Mouse (Mus musculus): ENCODE measurements around the gene Mark3. TPM values are rescaled to one million over a fixed set of nuclear protein-coding genes. Genes with fewer than 3 reads are reported as not detected.

The Mark3 gene
- total RNA-seq, 2 experiments from 2014 or later = 77.5 to 79.9 TPM

DNA sequence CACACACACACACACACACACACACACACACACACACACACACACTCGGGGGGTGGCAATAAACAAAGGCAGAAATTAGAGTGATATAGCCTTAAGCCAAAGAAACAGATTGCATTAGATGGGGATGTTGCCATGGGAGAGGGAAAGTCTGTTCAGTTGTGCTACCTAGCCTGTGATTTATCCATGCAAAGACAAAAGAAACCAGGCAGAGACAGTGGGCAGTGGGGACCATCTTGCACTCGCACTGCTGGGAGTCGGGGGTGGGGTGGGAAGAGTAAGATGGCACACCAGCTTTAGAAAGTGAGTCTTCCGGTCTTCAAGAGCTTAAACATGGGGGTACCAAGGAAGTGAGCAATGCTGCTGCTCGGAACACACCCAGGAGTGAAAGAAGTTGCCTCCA lies 14.0 kb upstream of the Mark3 start:
- DNase-seq = no peak

DNA sequence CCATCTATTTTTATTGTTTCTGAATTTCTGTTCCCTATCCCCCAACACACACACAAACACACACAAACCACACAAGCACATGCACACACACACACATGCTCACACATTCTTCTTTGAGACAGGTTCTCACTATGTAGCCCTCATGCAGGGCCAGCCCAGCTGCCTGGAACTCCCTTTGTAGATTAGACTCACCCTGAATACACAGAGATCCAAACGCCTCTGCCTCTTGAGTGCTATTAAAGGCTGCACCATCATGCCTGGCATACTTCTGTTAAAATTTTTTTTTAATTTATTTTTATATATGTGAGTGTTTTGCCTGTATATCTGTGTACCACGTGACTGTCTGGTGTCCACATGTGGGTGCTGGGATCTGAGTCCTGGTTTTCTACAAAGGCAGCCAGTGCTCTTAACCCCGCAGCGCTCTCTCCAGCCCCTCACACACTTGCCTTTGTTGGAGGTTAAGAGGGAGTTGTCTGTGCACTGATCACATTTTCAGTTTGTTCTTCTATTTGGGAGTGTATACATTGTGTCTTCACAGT lies 12.0 kb upstream of the Mark3 start:
- DNase-seq = no peak

DNA sequence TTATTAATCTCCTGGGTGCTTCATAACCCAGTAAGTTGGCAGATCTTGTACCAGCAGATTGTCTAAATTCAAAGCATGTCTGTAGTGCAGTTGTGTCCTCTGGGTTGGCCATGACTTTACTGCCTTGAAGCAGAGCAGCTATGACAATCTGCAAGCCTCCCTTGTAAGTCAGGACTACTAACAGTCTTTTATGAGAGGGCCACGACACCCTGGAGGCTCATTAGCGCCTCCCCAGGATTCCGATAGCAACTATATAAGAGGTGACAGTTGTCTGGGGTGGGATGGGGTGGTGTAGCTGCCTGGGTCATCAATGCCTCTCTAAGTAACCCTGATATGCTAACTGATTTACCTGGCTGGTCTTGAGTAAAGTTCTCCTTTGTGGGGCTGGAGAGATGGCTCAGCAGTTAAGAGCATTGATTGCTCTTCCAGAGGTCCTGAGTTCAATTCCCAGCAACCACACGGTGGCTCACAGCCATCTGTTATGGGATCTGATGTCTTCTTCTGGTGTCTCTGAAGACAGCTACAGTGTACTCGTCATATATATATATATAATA lies 11.2 kb upstream of the Mark3 start:
- DNase-seq = no peak

DNA sequence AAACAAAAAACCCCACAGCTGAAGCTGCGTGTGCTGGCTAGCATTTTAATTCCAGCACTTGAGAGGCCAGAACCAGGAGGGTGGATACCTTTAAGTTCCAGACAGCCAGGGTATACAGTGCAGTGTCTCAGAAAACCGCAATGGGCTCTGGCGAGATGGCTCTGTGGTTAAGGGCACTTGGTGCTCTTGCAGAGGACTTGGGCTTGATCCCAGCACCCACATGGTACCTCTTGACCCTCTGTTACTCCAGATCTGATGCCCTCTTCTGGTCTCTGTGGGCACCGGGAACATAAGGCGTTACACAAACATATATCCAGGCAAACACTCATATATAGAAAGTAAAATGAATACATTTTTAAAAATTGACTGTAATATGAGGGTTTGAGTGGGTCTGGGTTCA lies 9.0 kb upstream of the Mark3 start:
- no peak for DNase-seq

DNA sequence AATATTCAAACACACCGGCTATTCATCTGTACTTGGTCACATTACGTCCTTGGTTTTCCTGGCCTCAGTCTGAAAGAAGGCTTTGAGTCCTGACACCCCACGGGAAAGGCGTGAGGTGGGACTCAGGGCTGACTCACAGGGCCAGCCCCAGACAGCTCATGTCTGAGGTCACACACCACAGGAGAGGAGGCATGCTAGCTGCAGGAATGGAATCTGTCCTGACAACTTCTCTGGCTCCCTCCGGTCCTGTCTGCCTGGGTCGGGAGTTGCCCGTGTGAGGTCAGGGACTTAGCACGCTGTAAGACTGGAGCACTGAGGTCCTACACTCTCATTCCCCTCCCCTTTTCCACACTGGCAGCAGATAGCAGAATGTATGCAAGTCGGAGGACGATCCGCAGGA lies 5.5 kb upstream of the Mark3 start:
- no peak for DNase-seq

DNA sequence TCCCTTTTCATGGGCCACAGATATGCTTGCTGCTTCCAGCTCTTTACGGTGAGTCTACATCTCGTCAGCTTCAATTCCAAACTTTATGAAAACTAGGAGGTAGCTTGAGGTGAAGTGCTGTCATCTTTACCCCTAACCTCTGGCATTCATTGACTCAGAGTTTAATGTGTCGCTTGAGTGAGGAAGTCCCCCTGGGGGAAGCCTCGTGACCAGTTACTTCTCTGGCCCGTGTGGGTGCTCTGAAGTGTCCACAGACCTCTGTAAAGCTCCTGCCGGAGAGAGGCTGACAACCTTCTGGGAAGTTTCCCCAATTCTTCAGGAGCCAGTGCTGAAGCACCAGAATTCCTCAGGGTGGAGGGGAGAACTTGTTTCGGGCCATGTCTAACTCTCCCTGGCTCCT lies 1.9 kb upstream of the Mark3 start:
- DNase-seq = no peak

DNA sequence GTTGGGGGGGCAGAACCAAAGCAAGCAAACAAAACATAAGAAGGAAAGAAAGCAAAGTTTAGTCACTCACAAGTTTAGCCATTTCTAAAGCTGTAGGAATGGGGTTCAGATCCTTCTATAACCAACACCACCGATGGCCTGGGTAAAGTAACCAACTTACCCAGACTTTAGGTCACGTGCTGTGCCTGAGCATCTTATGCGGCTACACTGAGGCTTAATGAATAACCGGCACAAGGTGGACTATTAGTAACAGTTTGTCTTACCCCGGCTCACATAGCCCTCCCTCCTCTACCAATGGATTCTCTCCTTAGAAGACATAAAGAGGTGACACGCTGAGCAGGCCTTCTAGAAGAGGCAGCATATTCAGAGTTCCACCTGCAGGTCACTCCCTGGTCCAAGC lies 1.0 kb upstream of the Mark3 start:
- no peak for DNase-seq

DNA sequence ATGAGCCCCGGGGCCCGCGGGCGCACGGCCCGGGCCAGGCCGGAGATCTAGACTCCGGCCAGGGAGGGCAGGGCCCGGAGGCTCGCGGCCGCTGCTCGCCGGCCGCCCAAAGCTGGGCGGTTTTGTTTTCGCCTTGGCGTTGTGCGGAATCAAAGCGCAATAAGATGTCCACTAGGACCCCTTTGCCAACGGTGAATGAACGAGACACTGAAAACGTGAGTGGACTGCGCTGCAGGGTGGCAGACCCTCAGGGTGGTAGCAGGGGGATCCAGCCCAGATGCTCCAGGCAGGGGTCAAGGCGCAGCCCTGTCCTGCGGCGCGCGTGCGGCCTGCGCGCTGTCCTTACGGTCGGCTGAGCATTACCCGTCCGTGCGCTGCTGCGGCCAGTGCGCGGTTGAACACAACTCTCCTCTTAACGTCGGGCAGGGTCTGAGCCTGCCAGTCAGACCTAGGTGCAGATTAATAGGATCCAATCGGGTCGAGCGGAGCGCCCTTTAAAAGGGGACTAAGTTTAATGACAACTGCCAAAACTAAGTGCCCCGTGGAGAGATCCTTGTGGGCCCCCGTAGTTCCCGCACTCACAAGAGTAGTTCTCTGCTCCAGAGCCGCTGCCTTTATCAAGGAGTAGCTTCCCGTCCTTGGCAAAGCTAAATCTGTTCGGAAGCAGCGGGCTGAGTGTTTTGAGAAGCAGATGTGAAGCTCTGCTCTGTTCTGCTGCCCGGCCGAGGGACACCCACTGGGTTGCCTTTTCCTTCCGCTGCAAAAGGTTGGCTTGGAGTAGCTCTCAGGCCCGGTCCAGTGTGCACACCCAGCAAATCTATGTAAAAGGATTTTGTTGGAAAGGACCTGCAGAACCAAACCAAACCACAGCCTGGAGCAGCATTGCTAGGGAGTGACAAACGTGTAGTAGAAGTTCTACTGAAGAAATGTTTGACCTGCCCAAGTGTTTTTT lies 840 bp downstream of the Mark3 start:
- peak; percentile 54 for DNase-seq

DNA sequence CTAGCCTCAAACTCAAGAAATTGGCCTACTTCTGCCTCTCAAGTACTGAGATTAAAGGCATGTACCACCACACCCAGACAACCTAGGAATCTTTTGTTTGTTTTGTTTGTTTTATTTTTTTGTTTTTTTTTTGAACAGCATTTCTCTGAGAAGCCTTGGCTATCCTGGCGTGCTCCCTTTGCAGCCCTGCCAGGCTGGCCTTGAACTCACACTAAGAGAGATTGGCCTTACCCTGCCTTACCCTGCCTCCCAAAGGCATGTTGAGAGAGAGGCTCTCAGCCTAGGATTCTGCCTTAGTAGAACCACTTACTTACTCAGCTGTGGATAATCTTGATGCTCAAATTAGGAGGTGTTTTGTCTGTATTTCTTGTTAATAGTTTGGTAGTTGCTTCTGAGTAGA lies 8.7 kb downstream of the Mark3 start:
- DNase-seq = no peak

DNA sequence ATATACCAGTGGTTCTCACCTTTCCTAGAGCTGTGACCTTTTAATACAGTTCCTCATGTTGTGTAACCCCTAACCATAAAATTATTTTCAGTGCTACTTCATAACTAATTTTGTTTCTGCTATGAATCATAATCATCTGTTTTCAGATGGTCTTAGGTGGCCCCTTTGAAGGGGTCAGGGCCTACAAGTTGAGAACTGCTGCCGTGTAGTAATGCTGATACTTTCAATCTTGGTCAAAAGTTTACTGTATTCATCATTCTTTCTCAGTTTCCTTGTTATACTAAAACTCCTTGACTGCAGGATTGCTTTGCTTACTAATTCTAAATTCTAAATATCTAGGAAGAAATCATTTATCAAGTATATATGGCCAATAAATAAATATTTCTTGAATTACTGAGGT lies 10.1 kb downstream of the Mark3 start:
- no peak for DNase-seq

DNA sequence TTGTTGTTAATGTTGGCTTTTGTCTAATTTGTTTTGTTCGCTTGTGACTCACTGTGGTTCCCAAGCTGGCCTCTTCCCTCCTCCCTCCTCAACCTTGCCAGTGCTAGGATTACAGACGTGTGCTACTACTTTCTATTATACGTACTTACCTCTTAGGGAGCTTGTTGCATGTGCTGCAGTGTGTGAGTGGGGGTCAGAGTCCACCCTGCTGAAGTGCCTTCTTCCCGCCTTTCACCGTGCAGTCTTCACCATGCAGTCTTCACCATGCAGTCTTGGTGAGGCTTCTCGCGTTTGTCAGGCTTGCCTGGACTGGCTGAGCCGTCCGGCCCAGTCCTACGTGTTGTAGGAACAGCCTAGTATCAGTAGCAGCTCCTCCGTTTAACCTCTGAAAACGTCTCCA lies 12.9 kb downstream of the Mark3 start:
- no peak for DNase-seq

DNA sequence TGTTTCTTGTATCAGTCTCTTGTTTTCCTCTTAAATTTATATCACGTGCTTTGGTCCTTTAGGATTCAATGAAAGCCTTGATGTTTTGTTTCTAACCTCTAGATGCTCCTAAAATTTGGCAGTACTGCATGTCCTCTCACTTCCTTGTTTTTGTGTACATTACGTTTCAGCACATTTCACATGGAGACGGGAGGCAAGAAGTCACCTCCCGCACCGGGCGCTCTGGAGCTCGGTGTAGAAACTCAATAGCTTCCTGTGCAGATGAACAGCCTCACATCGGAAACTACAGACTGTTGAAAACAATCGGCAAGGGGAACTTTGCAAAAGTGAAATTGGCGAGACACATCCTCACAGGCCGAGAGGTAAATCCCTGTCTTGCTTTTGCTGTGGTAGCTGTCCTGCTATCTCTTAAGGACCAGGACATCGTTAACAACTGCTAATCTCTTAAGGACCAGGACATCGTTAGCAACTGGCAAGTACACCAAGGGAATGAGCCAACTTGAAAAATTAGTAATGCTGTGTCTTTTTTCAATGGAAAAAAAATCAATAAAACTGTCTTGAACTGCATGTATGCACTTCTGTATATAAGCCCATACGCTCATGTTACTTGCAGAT lies 18.2 kb downstream of the Mark3 start:
- no peak for DNase-seq

DNA sequence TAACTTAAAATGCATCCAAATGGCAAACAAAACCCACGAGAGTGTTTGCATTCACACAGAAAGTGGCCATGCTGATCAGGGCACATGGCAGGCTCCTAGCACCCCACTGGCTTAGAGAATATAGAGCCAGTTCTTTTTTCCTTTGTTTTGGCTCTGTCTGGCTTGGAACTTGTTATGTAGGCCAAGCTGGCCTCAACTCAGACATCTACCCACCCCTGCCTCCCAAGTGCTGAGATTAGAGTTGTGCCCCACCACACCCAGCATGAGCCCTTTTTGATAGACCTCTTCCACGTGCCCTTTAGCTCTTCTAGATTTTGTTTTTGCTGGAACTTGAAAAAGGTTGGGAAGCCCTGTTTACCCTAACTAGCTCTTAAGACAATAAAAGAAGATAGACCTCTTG lies 19.5 kb downstream of the Mark3 start:
- no peak for DNase-seq

DNA sequence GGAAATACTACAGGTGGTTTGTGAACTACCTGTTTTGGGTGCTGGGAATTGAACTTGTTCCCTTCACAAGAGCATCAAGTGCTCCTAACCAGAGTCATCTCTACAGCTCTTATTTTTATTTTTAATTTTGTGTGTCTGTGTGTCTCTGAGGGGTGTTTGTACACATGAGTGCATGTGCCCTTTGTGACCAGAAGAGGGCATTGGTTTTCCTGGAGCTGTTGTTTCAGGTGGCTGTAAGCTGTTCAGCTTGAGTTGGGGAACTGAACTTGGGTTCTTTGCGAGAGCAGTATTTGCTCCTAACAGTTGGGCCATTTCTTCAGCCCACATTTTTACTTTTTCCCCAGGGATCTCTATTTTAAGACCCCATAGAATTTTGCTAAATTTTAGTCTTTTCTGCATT lies 23.0 kb downstream of the Mark3 start:
- no peak for DNase-seq

DNA sequence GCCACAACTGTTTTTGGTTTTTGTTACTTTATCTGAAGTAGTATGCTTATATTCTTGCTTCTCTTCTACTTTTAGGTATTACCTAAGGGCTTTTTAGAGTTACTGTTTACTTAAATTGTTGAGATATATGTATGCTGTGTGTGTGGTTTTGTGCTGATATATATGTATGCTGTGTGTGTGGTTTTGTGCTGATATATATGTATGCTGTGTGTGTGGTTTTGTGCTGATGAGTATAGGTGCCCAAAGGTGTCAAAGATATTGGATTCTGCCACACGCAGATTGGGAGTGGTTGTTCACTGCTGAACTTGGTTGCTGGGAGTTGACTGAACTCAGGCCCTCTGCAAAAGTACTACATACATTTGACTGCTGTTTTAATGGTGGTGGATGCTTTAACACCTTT lies 24.6 kb downstream of the Mark3 start:
- DNase-seq = no peak

DNA sequence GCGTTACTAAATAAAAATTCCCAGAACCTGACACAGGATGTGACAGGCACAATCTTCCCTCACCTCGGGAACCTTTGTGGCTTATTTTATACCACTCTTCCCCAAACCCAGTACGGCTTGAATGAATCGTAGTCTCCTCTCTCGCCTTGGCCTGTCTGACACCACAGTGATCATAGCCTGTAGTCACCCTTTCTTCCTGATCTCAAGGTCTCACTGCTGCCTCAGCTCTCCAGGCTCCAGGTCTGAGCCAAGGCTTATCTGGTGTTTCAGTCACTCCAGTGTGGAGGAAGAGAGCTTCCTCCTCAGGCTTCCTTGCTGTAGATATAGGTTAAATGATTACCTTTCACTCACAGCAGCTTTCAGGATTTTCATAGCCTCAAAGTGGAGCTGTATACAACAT lies 25.3 kb downstream of the Mark3 start:
- DNase-seq = no peak

DNA sequence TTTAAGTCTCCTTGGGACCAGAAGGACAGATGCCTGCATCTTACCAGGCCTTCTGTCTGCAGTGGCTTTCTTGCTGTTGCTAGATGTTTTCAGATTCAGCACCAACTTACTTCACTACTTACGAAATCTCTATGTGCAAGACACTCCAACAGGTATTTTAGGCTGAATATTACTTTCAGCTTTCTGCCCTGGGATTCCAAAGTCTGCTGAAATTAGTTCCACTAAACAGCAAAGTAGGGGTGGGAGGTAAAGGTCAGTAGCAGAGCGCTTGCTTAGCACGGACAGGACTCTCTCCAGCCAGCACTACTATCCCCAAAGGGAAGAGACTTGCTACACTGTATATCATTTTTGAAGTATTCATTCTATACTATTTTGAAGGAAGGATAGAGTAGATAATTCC lies 29.5 kb downstream of the Mark3 start:
- no peak for DNase-seq

DNA sequence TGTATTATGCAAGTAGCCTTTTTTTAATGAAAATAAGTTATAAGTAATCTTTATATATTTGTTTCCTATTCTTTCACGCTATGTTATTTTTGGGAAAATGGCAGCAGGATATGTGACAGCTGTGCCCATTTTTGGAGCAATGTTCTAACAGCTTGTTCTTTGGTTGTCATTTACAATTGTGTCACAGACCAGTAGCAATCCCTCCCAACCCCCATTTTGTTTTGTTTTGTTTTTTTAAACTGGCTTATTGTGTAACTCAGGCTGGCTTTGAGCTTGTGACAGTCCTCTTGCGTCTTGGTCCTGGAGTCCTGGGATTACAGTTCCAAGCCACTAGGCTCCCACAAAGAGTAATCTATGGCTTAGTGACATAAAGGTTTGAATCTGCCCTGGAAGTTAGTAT lies 31.3 kb downstream of the Mark3 start:
- DNase-seq = no peak

DNA sequence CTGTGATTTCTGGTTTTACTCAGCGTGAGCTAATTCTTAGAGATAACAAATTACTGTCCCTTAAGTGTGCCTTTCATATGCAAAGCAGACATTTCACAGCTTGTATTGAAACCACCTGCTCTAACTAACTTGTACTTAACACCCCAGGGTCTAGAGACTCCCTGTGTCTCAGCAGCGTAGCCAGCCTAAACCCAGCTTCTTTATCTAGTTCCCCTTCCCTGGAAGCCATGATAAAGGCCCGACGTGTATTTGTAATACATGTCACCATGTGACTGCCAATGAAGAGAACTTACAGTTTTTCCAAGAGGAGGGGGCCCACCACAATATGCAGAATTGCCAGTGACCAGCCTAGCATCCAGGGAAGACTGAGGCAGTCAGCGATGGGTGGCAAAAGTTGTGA lies 33.7 kb downstream of the Mark3 start:
- no peak for DNase-seq

DNA sequence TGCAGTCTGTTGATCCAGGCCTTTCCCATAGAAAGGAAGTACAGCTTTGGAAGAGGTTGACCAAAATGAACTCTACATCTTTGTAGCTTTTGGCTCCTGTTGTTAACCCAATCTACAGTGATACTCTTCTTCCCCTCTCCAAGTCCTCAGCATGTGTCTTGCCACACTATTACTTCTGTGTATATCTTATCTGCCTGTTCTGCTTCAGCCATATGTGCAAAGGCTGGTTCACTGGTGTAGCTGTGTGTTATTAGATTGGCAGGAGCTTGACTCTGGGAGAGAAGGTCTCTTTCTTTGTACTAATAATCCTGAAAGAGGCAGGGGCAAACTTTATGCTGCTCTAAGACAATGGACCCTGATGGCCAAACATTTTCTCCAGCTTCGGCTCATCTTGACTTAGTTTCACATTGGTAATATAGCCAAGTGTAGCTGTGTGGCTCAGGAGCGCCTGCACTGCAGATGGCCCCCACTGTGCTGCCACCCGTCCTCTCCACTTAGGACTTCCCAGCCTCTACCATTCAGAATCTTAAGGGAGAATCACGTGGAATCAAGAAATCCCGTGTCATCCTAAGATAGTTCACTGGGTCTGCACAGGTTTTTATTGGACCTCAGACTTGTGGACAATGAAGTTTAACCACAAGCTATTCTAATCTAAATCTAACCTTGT lies 40.3 kb downstream of the Mark3 start:
- DNase-seq = no peak

DNA sequence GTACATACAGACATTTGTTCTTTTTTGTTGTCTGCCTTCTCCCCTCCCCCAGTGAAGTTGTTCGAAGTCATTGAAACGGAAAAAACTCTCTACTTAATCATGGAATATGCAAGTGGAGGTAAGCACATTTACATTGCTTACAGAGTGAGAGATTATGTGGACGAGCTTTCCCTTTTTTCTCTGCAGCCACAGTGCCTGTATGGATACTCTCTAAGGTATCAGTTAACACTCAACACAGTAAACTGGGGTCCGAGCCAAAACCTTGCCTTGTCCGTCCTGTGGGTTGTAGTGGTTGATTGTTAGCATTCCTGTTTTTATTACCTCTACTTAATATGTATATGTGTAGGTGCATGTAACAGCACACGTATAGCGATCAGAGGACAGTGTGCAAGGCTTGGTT lies 43.9 kb downstream of the Mark3 start:
- no peak for DNase-seq

DNA sequence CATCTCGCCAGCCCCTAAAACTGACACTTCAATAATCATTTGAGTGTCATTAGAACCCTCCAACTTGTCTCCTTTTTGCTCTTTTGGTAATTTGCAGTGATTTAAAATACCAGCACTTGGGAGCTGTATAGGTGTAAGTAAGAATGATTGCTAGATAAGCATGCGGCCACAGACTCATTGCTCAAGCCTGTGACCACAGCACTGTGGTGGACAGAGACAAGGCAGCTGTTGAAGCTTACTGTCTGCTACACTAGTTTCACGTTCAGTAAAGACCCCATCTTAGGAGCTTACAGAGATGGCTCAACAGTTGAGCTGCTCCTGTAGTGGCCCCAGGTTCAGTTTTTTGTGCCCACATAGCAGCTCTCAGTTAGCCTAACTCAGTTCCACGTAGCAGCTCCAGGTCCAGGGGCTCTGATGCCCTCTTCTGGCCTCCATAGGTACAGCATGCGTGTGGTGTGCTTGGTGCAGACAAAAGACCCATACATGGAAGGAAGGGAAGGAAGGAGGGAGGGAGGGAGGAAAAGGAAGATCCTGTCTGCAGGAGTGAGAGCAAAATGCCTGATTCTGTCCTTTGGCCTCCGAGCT lies 73.8 kb downstream of the Mark3 start:
- DNase-seq = peak; percentile 80

DNA sequence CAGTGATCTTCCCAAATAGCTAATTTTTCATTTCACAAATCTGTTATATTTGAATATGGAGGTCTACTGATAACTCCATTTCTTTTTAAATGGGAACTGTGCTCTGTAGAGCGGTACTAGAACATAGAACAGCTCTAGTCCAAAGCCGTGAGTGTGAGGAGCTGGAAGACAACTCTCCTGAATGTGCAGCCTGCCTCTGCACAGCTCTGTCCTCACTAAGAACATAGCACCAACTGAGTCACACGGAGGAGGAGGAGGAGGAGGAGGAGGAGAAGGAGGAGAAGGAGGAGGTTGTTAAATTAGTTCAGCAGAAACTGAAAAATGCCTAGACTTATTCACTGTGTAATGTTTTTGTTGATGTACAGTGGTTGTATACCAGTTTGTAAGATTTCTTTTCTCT lies 78.6 kb downstream of the Mark3 start:
- DNase-seq = no peak

All from heart, postnatal 4 days (tissue).